Mouse (Mus musculus) thymus, postnatal 25 days (tissue): ENCODE results near the gene Rhpn2.
"Not testable (repeated sequence)": the region's sequence is repeated elsewhere in the genome, so short reads cannot be mapped to it uniquely, and the experiment has no call there.

Experiments used
- DNase-seq: peaks from one replicate; pipeline ENCODE4 v3.0.0; 2022

Rhpn2 gene

DNA sequence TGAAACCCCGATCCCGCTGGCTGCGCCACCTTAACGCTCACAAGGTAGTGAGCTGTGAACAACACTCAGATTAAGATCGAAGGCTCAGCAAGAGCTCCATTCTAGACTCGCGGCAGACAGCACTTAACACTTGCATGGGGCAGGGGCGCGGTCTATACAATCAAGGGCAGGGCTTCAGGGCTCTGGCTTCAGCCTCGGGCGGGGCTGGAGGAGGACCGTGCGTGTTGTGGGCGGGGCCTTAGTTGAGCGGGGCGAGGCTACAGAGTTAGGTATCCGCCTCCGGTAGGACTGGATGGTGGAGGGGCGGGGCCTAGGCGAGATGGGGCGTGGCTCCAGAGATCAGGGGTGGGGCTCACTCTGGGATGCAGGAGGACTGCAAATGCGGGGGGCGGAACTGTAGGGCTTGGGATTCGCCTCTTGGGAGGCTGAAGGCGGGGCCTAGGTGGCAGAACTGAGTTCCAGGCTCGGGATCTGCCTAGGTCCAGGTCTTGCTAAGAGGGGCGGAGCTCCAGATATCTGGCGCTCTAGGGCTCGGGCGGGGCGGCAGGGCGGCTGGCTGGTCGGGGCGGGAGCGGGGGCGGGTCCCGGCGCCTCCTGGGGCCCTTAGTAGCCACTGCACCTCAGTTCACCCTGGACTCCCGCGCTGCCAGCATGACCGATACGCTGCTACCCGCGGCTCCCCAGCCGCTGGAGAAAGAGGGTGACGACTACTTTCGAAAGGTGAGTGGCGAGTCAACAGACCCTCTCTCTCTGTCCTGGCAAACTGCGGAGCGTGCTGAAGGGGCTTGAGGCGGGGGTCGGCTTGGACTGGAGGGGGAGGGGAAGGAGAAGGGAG lies at the start of gene Rhpn2:
Gene Rhpn2 (plus strand): TSS at position 479 of the 835 bp plus-strand sequence.
- peak; percentile 97 for DNase-seq

DNA sequence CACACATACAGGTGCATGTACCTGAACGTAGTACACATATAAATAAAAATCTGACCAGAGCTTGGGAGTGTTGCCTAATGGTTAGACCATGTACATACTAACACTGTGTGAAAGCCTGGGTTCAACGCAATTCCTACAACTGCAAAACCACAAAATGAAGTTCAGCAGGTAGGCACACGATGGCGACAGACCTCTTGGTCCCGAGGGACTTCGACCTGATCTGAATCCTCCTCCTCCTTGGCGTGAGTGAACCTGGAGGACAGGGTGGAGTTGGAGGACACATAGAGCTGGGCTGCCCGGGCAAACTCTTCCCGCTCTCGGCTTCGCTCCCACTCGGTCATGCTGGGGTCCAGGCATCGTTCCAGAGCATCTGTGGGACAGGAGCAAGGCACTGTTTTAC lies 40.5 kb upstream of the Rhpn2 start:
- no peak for DNase-seq

- DNase-seq, result no peak
Observed at GRCm38 (mm10) chr7:35295631-35296030, 38.3 kb upstream of the Rhpn2 start.

- DNase-seq, result no peak
Observed at GRCm38 (mm10) chr7:35297886-35298285, 36.1 kb upstream of the Rhpn2 start.

DNA sequence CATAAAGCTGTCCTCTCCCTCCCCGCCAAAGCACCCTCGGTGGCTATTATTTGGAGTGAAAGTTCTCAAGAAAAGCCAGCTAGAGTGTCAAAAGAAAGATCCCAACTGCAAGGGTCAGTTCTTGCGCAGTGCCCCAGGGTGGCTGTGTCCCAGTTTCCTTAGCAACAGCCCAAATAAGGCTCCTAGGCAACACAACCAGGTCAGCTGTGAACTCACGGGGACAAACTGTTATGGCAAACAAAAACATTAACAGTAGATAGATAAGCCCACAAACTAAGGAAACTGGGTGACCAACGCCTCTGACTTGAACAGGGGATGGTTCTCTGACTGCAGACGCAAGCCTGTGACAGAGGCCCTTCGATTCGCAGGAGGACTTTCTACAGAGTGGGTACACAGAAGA lies 34.3 kb upstream of the Rhpn2 start:
- DNase-seq, result no peak

DNA sequence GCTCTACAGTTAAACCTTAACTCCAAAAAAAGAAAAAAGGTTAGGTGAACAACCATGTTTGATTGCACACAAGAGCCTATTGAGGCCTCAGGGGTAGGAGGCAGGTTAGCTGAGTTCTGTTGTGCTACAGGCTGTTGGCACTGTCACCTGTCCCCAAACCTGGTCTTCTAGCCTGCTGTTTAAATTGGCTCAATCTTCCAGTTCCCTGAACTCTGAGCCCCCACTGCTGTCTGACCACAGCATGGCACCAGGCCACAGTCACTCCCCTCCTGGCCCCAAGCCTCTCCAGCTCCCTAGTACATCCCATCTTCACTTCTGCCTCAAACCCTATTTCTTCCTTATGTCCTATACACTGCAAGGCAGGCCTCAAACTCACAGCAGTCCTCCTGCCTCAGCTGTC lies 33.2 kb upstream of the Rhpn2 start:
- DNase-seq, result no peak

- DNase-seq, result no peak
Observed at GRCm38 (mm10) chr7:35311214-35311613, 22.8 kb upstream of the Rhpn2 start.

DNA sequence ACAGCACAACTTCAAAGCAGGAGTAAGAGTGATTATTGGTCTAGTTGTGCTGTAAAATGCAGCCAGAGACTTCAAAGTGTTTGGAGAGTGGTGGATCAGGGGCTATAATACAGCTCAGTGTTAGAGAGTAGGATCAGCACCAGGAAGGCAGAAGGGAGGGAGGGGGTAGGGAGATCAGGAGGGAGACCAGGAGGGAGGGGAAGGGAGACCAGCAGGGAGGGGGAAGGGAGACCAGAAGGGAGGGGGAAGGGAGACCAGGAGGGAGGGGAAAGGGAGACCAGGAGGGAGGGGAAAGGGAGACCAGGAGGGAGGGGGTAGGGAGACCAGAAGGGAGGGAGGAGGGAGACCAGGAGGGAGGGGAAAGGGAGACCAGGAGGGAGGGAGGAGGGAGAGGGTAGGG lies 19.8 kb upstream of the Rhpn2 start:
- DNase-seq, result no peak

GRCm38 (mm10) chr7:35317729-35318609 lies 16.0 kb upstream of the Rhpn2 start, which contains the start of gene Gpatch1:
Gene Gpatch1 (minus strand): TSS chr7:35318440.
- DNase-seq, result peak; percentile 93

- DNase-seq, result not testable (repeated sequence)
Observed at GRCm38 (mm10) chr7:35319221-35319620, 14.7 kb upstream of the Rhpn2 start.

DNA sequence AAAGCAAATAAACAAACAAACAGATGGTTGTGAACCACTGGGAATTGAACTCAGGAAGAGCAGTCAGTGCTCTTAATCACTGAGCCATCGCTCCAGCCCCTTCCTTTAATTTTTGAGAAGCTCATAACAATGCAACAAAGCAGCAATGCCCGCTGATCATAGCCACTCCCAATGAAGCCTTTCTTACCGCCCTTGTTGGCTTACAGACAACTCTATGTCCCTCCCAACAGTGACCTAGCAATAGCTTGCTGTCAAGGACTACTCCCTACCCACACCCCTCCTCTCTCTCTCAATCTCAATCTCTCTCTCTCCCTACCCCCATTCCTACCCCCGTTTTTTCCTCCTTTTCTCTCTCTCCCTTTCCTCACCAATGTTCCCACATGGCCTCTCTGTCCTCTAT lies 14.2 kb upstream of the Rhpn2 start:
- no peak for DNase-seq

DNA sequence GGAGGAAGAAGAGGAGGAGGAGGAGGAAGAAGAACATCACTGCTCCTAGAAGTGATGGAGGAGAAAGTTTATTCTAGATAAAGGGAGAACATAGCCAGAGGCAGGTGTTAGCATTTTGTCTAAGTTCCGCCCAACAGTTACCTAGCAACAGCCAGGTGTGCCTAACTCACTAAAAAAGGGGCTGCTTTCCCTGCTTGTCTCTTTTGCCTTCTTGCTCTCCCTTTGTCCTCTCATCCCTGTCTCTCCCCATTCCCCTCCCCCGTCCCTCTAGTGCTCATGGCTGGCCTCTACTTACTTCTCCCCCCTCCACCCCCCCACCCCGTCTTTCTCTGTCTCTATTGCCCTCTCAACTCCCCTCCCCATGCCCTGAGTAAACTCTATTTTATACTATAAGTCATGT lies 11.8 kb upstream of the Rhpn2 start:
- no peak for DNase-seq

- DNase-seq, result no peak
Observed at GRCm38 (mm10) chr7:35322732-35323420, 11.1 kb upstream of the Rhpn2 start.

DNA sequence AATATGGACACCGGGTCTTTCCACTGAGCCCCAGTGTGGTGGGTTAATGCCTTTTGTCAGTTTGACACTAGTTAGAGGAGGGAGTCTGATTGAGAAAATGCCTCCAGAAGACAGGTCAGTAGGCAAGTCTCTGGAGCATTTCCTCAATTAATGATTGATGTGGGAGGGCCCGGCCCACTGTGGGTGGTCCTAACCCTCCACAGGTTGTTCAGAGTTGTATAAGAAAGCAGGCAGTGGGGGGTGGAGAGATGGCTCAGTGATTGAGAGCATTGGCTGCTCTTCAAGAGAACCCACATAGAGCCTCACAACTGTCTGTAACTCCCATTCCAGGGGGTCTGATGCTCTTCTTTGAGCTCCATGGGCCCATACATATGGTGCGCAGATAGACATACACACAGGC lies 2.4 kb upstream of the Rhpn2 start:
- DNase-seq, result no peak

- no peak for DNase-seq
Observed at GRCm38 (mm10) chr7:35333231-35333651, 729 bp upstream of the Rhpn2 start.

- DNase-seq, result no peak
Observed at GRCm38 (mm10) chr7:35334527-35335452, 820 bp downstream of the Rhpn2 start.

GRCm38 (mm10) chr7:35340196-35340595 lies 6.2 kb downstream of the Rhpn2 start:
- no peak for DNase-seq

GRCm38 (mm10) chr7:35341282-35341681 lies 7.3 kb downstream of the Rhpn2 start:
- DNase-seq, result no peak

DNA sequence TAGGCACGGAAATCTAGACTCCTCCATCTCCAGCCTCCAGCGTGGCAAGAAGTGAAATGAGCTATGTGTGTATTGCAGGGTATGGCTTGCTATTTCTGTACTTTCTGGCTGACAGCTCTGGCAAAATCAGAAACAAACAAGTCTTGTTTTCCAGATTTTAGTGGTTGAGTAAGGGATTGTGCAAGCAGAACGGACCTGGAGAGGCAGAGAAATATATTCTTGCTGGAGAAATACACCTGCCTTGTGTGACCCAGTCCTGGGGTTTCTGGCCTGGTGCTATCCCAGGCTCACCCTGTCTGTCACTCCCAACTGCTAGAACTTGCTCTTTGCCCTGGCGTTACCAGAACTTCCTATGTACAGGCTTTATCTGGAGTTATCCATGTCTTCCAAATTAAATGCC lies 8.5 kb downstream of the Rhpn2 start:
- no peak for DNase-seq

DNA sequence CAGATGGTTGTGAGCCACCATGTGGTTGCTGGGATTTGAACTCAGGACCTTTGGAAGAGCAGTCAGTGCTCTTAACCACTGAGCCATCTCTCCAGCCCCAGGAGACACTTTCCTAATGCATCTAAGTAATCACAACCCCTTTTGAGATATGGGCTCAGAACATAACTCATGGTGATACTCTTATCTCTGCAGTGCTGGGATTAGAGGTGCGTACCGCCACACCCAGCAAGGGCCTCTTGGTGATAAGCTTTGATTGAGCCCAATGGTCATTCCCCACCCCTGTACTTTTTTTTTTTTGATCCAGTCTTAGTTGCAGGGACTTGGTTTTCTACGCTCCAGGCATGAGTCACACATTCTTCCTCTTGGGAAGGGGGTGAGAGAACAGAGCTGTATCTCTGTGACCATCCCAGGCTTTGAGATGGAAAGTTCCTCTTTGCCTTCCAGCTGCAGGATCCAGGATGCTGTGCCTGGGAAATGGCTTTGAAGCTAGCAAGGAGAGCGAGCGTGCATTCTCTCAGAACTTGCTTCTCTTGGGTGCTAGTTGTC lies 10.9 kb downstream of the Rhpn2 start:
- no peak for DNase-seq

GRCm38 (mm10) chr7:35347918-35348700 lies 14.1 kb downstream of the Rhpn2 start:
- DNase-seq, result no peak
